In the genomic region with DNA sequence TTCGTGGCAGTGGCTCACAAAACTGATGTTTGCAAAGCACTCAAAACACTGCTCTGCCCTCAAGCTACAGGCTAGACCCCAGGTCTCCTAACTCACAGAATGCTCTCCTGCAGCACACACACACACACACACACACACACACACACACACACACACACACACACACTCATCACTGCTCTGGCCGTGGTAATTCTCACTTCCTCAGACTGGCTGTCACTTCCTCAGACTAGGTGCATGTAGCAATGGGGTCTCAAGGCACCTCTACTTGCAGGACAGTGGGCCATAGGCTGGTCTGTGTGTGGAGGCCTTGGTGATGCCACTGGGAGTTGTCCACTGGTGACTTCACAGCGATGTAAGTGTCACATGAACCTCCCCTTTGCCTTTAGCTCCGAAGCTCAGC, we compare ENCODE assay signal across 25 mouse cellular contexts. TPM values are rescaled to one million over a fixed set of nuclear protein-coding genes. Genes with fewer than 3 reads are reported as not detected.
DNase-seq lines count a peak whose midpoint lies in the region; ATAC-seq and TF ChIP-seq lines count a peak whose summit lies in the region.
"Had no signal": no experiment of that assay in that cellular context is flagged by ENCODE, and none has a peak within 500 bp of the region (broad histone marks: within the 10 kb centered on the region; RNA-seq: fewer than 3 reads in every experiment).

No protein-coding gene starts in this region.

- no peak for DNase-seq in CH12.LX (ENCODE audit: extremely low read depth)
- no peak for DNase-seq in forebrain, embryonic 14.5 days (ENCODE audit: low spot score)
- no peak for DNase-seq in right cerebral cortex, postnatal 36 days (ENCODE audit: low spot score in 2 of 2)
- no peak for DNase-seq in layer of hippocampus, adult 8-10 months (ENCODE audit: low spot score in 2 of 2)
- DNase-seq: adrenal gland, postnatal 25 days; cerebellum, adult 11-12 months; cerebellum, postnatal 10 days; forebrain, postnatal 0 days; gastrocnemius, postnatal 10 days; heart, postnatal 36 days; kidney, adult 8-10 months; kidney, postnatal 10 days; lung, embryonic 14.5 days; lung, postnatal 14 days had no signal

- dilution Hi-C loops in CH12.LX (cut with MboI; ENCODE audit: extremely low pct_ligation_motif_present, extremely low pct_unique_long_range_greater_than_20kb, low sequenced_read_pairs): no loop called here

- no peak for TF ChIP-seq CTCF in CH12.LX (conservative IDR thresholded peaks at IDR 0.05 in 1 of 2, IDR thresholded peaks at IDR 0.05 in 1 of 2; ENCODE audit: low read depth in 2 of 2, low read length in 2 of 2)

- H3K9me3 ChIP-seq in CH12.LX (replicated peaks; ENCODE audit: low read length): no peaks in the 10 kb centered on the region
- no peaks in the 10 kb centered on the region for H3K9me3 ChIP-seq in forebrain, embryonic 14.5 days (replicated peaks; ENCODE audit: control insufficient read depth, low read length)
- H3K9me3 ChIP-seq: hindbrain, embryonic 12.5 days; midbrain, embryonic 12.5 days; neural tube, embryonic 13.5 days; stomach, embryonic 15.5 days had no signal

- peak; percentile 76 for TF ChIP-seq EP300 in CH12.LX (IDR thresholded peaks at IDR 0.05; ENCODE audit: low read length)

- ATAC-seq in granulocyte monocyte progenitor cell, adult 5-6 weeks (replicated peaks; ENCODE audit: poor library complexity, severe bottlenecking): peak; percentile 97
- ATAC-seq in megakaryocyte, adult 5-6 weeks (ENCODE audit: poor library complexity, severe bottlenecking): peak; percentile 92
- no peak for ATAC-seq in forebrain, embryonic 14.5 days
- ATAC-seq: forebrain, postnatal 0 days; hindbrain, postnatal 0 days; intestine, embryonic 16.5 days had no signal

- 82% methylated on average over 4 of the region's 4 CpGs for WGBS in forebrain, embryonic 14.5 days

- no peaks in the 10 kb centered on the region for H3K36me3 ChIP-seq in CH12.LX (replicated peaks in 1 of 2; ENCODE audit: control insufficient read depth in 1 of 2, insufficient read depth in 1 of 2, low read length in 1 of 2)
- no peaks in the 10 kb centered on the region for H3K36me3 ChIP-seq in forebrain, embryonic 14.5 days (ENCODE audit: control insufficient read depth, insufficient read depth, low read length)
- H3K36me3 ChIP-seq: hindbrain, embryonic 12.5 days; midbrain, embryonic 12.5 days; neural tube, embryonic 13.5 days; stomach, embryonic 15.5 days had no signal

- H3K4me2 ChIP-seq in CH12.LX (ENCODE audit: insufficient read depth, low read depth, poor library complexity, severe bottlenecking): no peak overlapping the region
- no peak overlapping the region for H3K4me2 ChIP-seq in forebrain, embryonic 14.5 days (ENCODE audit: low read length)
- H3K4me2 ChIP-seq: heart, embryonic 11.5 days; hindbrain, embryonic 12.5 days; lung, embryonic 14.5 days; midbrain, embryonic 12.5 days; neural tube, embryonic 13.5 days; stomach, embryonic 15.5 days had no signal

- no peaks in the 10 kb centered on the region for H3K27me3 ChIP-seq in CH12.LX (replicated peaks)
- no peaks in the 10 kb centered on the region for H3K27me3 ChIP-seq in forebrain, embryonic 14.5 days (replicated peaks; ENCODE audit: control insufficient read depth, insufficient read depth, low read length)
- H3K27me3 ChIP-seq: hindbrain, embryonic 12.5 days; midbrain, embryonic 12.5 days; neural tube, embryonic 13.5 days; stomach, embryonic 15.5 days had no signal

- no peak for TF ChIP-seq POLR2A in CH12.LX (IDR thresholded peaks at IDR 0.05; ENCODE audit: low read depth, low read length)

- TF ChIP-seq RAD21 in CH12.LX (IDR thresholded peaks at IDR 0.05; ENCODE audit: low read depth, low read length): no peak; the same call in 1 of the 2 replicates

- no peaks in the 10 kb centered on the region for H3K79me2 ChIP-seq in CH12.LX (replicated peaks; ENCODE audit: control insufficient read depth, extremely low read depth, insufficient read depth, poor library complexity, severe bottlenecking)

- no peak overlapping the region for H3K27ac ChIP-seq in CH12.LX (ENCODE audit: insufficient read depth, low read depth)
- H3K27ac ChIP-seq in forebrain, embryonic 14.5 days (ENCODE audit: low read depth, low read length): no peak overlapping the region
- H3K27ac ChIP-seq: hindbrain, embryonic 12.5 days; hindbrain, postnatal 0 days; layer of hippocampus, adult 2 months; midbrain, embryonic 12.5 days; neural tube, embryonic 13.5 days; stomach, embryonic 15.5 days had no signal

- peaks cover 12 to 22% of the 10 kb centered on the region in 2 experiments for H3K4me1 ChIP-seq in CH12.LX (ENCODE audit: control insufficient read depth in 1 of 2, insufficient read depth in 2 of 2)
- H3K4me1 ChIP-seq in forebrain, embryonic 14.5 days (ENCODE audit: control insufficient read depth, insufficient read depth, low read length): no peaks in the 10 kb centered on the region
- H3K4me1 ChIP-seq: hindbrain, embryonic 12.5 days; midbrain, embryonic 12.5 days; neural tube, embryonic 13.5 days; stomach, embryonic 15.5 days had no signal

- no peak overlapping the region for H3K9ac ChIP-seq in CH12.LX (ENCODE audit: insufficient read depth, low read depth)
- no peak overlapping the region for H3K9ac ChIP-seq in forebrain, embryonic 14.5 days (ENCODE audit: low read length)
- H3K9ac ChIP-seq: forebrain, postnatal 0 days; hindbrain, embryonic 12.5 days; lung, embryonic 14.5 days; midbrain, embryonic 12.5 days; neural tube, embryonic 13.5 days; stomach, embryonic 15.5 days had no signal

- H3K4me3 ChIP-seq in CH12.LX (replicated peaks in 1 of 3; ENCODE audit: low read depth in 2 of 3, low read length in 2 of 3, poor library complexity in 1 of 3): no peak overlapping the region
- H3K4me3 ChIP-seq in forebrain, embryonic 14.5 days (ENCODE audit: low read depth, low read length): no peak overlapping the region
- H3K4me3 ChIP-seq: erythroblast, embryonic 14.5 days; hindbrain, embryonic 12.5 days; layer of hippocampus, adult 2 months; midbrain, embryonic 12.5 days; neural tube, embryonic 13.5 days; stomach, embryonic 15.5 days had no signal

- in situ Hi-C loops in CH12.LX (cut with MboI; ENCODE audit: low pct_ligation_motif_present, low pct_unique_long_range_greater_than_20kb, low sequenced_read_pairs): no loop called here

TF ChIP-seq in CH12.LX, 34 proteins besides CTCF, POLR2A, EP300 and RAD21:
- TF ChIP-seq UBTF (IDR thresholded peaks at IDR 0.05; ENCODE audit: low read depth, low read length): no peak
- peak; percentile 88 for TF ChIP-seq IRF4 (IDR thresholded peaks at IDR 0.05; ENCODE audit: low read depth, low read length)
- 0 out of 2 replicates have a peak, but pooled peaks have one; percentile 17 for TF ChIP-seq BHLHE40 (IDR thresholded peaks at IDR 0.05; ENCODE audit: low read depth, low read length)
- peak; percentile 83 for TF ChIP-seq MXI1 (IDR thresholded peaks at IDR 0.05; ENCODE audit: low read depth, low read length)

RNA-seq across cellular contexts. Expression of gene Odc1, which starts 13.8 kb away (rescaled TPM):
- 1,757 and 1,839 TPM in 2 replicates for total RNA-seq in CH12.LX (2012; rRNA removed)
- total RNA-seq in CH12.LX (2014; rRNA removed): 2,455 and 2,545 TPM in 2 replicates
- 2,544 and 2,567 TPM in 2 replicates for polyA plus RNA-seq in CH12.LX (2012; ENCODE audit: insufficient read length, low read depth)
- total RNA-seq in granulocyte monocyte progenitor cell, adult 5-6 weeks (2014; fragmentation: Nextera tagmentation): 145 and 151 TPM in 2 replicates
- 379 and 430 TPM in 2 replicates for total RNA-seq in granulocyte monocyte progenitor cell, adult 5-6 weeks (2017)
- 36.5 and 42.5 TPM in 2 replicates for total RNA-seq in megakaryocyte, adult 5-6 weeks (2015)
- 60.4 and 70.8 TPM in 2 replicates for total RNA-seq in megakaryocyte, adult 5-6 weeks (2017)
- polyA plus RNA-seq in forebrain, embryonic 14.5 days (2014; fragmentation: Nextera tagmentation; extraction: Ambion mirVana): 244 and 288 TPM in 2 replicates
- 10 to 100 TPM; 66.4 to 90.7 (median 85.7) TPM for total RNA-seq in layer of hippocampus, adult 8-10 months (2022)

Comparison
In these comparisons a context has a peak if more than half of its experiments do, and no peak if none do; other contexts are left out.
1. RNA of gene Odc1, which starts 13.8 kb away (total RNA-seq): 1,757 to 2,545 TPM in CH12.LX; 145 to 430 TPM in granulocyte monocyte progenitor cell, adult 5-6 weeks, 66.4 to 90.7 TPM in layer of hippocampus, adult 8-10 months and 36.5 to 70.8 TPM in megakaryocyte, adult 5-6 weeks; every median in the first group is over 4 times any median in the second.